Mouse (Mus musculus) midbrain, embryonic 12.5 days (tissue): ENCODE measurements around the gene Ckap2l. TPM values are rescaled to one million over a fixed set of nuclear protein-coding genes. Genes with fewer than 3 reads are reported as not detected.

ENCODE experiments used
- ATAC-seq: fragments of 200-750 bp; cut with Nextera tagmentation; 2 replicates; pipeline ENCODE4 v1.8.0; 2017; ENCODE audit warnings: low read depth, moderate TSS enrichment, moderate library complexity; ENCODE audit not compliant: low FRiP score
- H3K27ac ChIP-seq: fragments of 300-500 bp; sonication (generic); replicated peaks from 2 replicates; pipeline ENCODE4 v1.5.1; 2016; ENCODE audit warnings: mild to moderate bottlenecking
- H3K27me3 ChIP-seq: fragments of 300-500 bp; sonication (generic); 2 replicates; pipeline ENCODE4 v1.6.1; 2016; ENCODE audit warnings: mild to moderate bottlenecking
- H3K36me3 ChIP-seq: fragments of 300-500 bp; sonication (generic); 2 replicates; pipeline ENCODE4 v1.6.1; 2016
- H3K4me1 ChIP-seq: fragments of 300-500 bp; sonication (generic); 2 replicates; pipeline ENCODE4 v1.6.1; 2016
- H3K4me2 ChIP-seq: fragments of 300-500 bp; sonication (generic); replicated peaks from 2 replicates; pipeline ENCODE4 v1.6.1; 2016; ENCODE audit warnings: mild to moderate bottlenecking, moderate library complexity
- H3K4me3 ChIP-seq: fragments of 300-500 bp; sonication (generic); 2 replicates; pipeline ENCODE4 v1.5.1; 2016; ENCODE audit warnings: mild to moderate bottlenecking
- H3K9ac ChIP-seq: fragments of 300-500 bp; sonication (generic); replicated peaks from 2 replicates; pipeline ENCODE4 v1.6.1; 2016; ENCODE audit warnings: mild to moderate bottlenecking, moderate library complexity
- H3K9me3 ChIP-seq: fragments of 300-500 bp; sonication (generic); 2 replicates; pipeline ENCODE4 v1.6.1; 2016; ENCODE audit warnings: mild to moderate bottlenecking
- WGBS: fragments of 180-500 bp; shearing (Covaris S2); methylation state at CpG from one replicate; pipeline ENCODE4 v1.1.7; 2016; 5-methylcytosine and 5-hydroxymethylcytosine counted together
- polyA plus RNA-seq: library from polyadenylated mRNA; unstranded; fragments of >200 nt; fragmentation: Nextera tagmentation; extraction: Ambion mirVana; gene quantifications from 2 replicates; pipeline ENCODE4 v1.2.1, GENCODE M21; 2016

The Ckap2l gene
- polyA plus RNA-seq, 1 experiment from 2014 or later: 46.0 TPM

DNA sequence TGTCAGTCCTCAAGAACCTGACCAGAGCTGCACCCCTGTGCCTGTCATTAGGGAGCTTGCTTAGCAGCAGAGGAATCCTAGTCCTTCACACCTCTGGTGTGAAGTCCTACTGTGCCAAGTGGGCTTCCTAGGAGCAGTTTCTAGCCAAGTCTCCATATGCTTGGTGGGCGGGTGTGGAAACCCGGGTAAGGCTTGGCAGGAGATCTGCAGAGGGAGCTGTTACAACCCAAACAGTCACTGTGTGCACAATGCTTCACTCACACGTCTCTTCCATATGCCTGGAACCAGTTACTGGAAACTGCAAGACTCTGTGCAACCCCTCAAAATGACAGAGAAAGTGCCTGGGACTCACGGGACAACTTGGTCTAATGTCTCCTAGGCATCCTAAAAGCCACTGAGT, 65.0 kb downstream of the Ckap2l start:
- H3K4me3 ChIP-seq: no peak overlapping the region
- H3K36me3 ChIP-seq: no peaks in the 10 kb centered on the region
- no peaks in the 10 kb centered on the region for H3K27me3 ChIP-seq
- 70% methylated on average over 4 of the region's 4 CpGs for WGBS
- H3K4me2 ChIP-seq: no peak overlapping the region
- no peak for ATAC-seq
- H3K27ac ChIP-seq: no peak overlapping the region
- no peaks in the 10 kb centered on the region for H3K4me1 ChIP-seq
- H3K9me3 ChIP-seq: no peaks in the 10 kb centered on the region
- no peak overlapping the region for H3K9ac ChIP-seq

DNA sequence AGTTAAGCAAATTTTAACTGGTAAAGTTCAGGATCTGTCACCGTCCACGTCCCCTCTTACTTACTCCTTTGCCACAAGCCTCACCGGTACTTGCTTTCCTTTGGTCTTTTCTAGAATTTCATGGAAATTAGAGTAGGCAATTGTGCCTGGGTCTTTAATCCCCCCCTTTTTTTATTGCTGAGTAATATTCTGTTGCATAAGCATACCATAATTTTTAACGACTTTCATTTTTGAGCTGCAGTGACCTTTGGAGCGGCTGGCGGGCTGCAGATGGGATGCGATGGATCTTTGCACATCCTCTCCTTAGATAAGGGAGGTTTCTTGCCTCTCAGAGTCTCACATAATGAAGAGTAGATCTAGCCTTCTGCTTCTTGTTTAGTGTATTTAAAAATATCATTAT, 67.7 kb downstream of the Ckap2l start:
- ATAC-seq: no peak
- Histone ChIP-seq H3K27ac (no peak overlapping the region), H3K27me3 (no peaks in the 10 kb centered on the region), H3K4me2 (no peak overlapping the region), H3K4me3 (no peak overlapping the region), H3K4me1 (no peaks in the 10 kb centered on the region), H3K36me3 (no peaks in the 10 kb centered on the region), H3K9me3 (no peaks in the 10 kb centered on the region), H3K9ac (no peak overlapping the region)
- WGBS: 95% methylated on average over 7 of the region's 7 CpGs

DNA sequence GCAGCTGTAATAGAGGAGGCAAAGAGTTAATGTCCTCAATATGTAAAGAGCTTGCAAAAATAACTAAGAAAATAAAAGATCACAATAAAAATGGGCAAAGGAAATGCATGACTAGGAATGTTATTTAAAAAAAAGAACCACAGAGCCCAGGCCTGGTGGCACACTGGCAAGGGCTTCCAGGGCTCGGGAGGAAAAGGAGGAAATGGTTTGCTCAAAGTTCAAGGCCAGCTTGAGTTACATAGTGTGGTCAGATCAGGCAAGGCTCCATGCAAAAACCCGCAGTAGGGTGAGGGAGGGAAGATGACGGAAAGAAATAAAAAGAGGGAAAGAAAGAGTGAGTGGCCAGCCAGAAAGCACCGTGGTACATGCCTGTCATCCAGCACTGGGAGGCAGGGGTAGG, 68.4 kb downstream of the Ckap2l start:
- no peaks in the 10 kb centered on the region for H3K36me3 ChIP-seq
- H3K4me3 ChIP-seq: no peak overlapping the region
- ATAC-seq: no peak
- no peak overlapping the region for H3K27ac ChIP-seq
- H3K27me3 ChIP-seq: no peaks in the 10 kb centered on the region
- no peaks in the 10 kb centered on the region for H3K9me3 ChIP-seq
- WGBS: 87% methylated on average over 4 of the region's 4 CpGs
- no peaks in the 10 kb centered on the region for H3K4me1 ChIP-seq
- no peak overlapping the region for H3K4me2 ChIP-seq
- H3K9ac ChIP-seq: no peak overlapping the region

DNA sequence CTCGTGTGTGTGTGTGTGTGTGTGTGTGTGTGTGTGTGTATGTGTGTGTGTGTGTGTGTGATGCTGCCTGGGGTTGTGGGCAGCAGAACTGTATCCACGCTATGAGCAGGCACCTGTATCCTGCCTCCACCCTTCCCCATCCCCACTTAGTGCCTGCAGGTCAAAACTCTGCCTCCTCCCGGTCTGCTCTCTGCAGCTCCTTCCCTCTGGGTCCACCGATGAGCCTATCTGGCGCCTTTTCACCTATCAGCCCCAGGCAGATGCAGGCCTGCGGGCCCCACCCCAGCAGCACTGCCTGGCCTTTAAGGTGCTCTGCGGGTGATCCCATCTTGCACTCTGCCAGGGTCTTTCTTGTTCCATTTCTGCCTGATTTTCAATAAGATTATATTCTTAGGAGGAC, 69.3 kb downstream of the Ckap2l start:
- 70% methylated on average over 6 of the region's 7 CpGs for WGBS
- ATAC-seq: no peak
- no peak overlapping the region for H3K27ac ChIP-seq
- no peaks in the 10 kb centered on the region for H3K4me1 ChIP-seq
- no peak overlapping the region for H3K4me2 ChIP-seq
- H3K9me3 ChIP-seq: no peaks in the 10 kb centered on the region
- no peaks in the 10 kb centered on the region for H3K27me3 ChIP-seq
- no peak overlapping the region for H3K9ac ChIP-seq
- H3K36me3 ChIP-seq: no peaks in the 10 kb centered on the region
- H3K4me3 ChIP-seq: no peak overlapping the region

DNA sequence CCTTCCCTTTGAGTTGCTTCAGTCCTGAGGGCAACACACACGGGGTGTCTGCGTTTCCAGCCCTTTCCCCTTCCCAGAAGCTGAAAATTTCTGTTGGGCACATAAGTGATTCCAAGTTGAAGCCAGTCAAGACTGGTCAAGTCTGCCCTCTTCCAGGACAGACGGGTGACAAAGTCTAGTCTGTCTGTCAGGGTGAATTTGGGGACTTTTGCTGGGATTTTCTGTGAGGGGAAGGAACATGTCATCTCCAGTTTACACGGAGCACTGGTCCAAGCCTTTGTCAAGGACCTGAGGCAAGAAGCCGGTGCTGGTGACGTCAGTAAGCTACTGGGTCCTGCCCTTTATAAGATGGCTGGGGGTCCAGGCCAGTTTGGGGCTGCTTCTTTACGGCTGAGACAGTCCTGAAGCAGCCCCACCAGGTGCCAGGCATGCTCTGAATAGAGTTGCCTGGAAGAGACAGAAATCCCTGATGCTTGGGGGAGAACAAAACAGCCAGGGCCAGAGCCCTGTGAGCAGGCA, 69.9 kb downstream of the Ckap2l start:
- H3K36me3 ChIP-seq: no peaks in the 10 kb centered on the region
- no peak overlapping the region for H3K9ac ChIP-seq
- H3K4me3 ChIP-seq: no peak overlapping the region
- H3K4me2 ChIP-seq: no peak overlapping the region
- WGBS: 76% methylated on average over 7 of the region's 7 CpGs
- no peaks in the 10 kb centered on the region for H3K9me3 ChIP-seq
- H3K27me3 ChIP-seq: no peaks in the 10 kb centered on the region
- H3K4me1 ChIP-seq: no peaks in the 10 kb centered on the region
- ATAC-seq: no peak
- no peak overlapping the region for H3K27ac ChIP-seq

DNA sequence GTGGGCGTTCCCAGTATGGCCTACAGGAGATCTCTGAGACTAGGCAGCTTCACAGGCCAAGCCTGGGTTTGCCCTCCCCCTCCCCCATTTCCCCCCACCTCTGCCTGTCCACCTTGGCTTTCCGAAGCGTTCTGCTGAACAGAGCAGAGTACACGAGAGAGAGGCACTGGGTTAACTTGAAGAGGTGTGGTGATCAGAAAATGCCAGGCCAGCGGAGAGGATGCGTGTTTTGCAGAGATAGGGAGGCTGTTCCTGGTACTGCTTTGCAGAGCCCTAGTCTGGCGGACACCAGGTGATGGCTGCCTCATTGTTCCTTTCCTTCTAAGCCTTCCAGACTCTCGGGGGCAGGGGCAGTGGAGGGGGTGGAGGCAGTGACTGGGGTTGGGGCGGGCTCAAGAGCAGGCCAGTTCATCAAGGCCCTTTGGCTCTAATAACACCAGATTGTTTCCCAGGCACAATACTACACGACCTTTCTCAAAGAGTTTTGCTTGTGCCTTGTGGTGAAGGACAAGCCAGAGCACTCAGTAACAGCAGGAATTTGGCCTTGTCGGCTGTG, 70.6 kb downstream of the Ckap2l start:
- H3K27me3 ChIP-seq: no peaks in the 10 kb centered on the region
- no peaks in the 10 kb centered on the region for H3K36me3 ChIP-seq
- H3K9ac ChIP-seq: no peak overlapping the region
- H3K9me3 ChIP-seq: no peaks in the 10 kb centered on the region
- 66% methylated on average over 11 of the region's 11 CpGs for WGBS
- H3K4me2 ChIP-seq: no peak overlapping the region
- no peak for ATAC-seq
- H3K4me3 ChIP-seq: no peak overlapping the region
- 0 out of 2 replicates have a peak overlapping the region, but pooled peaks have one; percentile 20 for H3K27ac ChIP-seq
- H3K4me1 ChIP-seq: no peaks in the 10 kb centered on the region

DNA sequence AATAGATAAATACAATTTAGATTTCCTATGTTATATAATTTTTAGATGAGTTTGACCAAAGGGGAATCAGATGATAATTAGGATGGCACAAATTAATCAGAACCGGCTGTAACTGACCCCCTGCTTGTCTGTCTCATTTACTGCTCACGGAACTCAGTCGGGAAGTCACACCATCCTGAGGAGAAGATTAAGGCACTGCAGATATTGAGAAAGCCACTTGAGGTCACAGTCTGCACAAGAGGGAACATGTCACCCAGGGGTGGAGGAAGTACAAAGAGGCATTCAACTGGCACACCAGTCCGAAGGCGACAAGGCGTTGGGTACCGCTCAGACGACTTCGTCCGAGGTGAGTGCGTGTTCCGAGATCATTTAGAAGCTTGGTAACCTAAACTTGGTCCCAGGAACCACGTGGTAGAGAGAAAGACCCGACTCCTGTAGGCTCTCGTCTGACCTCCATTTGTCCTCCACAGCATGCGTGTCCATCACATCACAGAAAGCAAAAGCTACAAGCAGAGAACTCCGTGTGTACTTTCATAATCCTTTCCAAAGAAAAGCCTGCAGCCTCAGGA, 71.7 kb downstream of the Ckap2l start:
- WGBS: 72% methylated on average over 17 of the region's 17 CpGs
- H3K36me3 ChIP-seq: no peaks in the 10 kb centered on the region
- H3K9ac ChIP-seq: no peak overlapping the region
- no peak overlapping the region for H3K4me2 ChIP-seq
- no peak overlapping the region for H3K4me3 ChIP-seq
- no peaks in the 10 kb centered on the region for H3K4me1 ChIP-seq
- no peak for ATAC-seq
- no peaks in the 10 kb centered on the region for H3K27me3 ChIP-seq
- H3K27ac ChIP-seq: no peak overlapping the region
- H3K9me3 ChIP-seq: no peaks in the 10 kb centered on the region

DNA sequence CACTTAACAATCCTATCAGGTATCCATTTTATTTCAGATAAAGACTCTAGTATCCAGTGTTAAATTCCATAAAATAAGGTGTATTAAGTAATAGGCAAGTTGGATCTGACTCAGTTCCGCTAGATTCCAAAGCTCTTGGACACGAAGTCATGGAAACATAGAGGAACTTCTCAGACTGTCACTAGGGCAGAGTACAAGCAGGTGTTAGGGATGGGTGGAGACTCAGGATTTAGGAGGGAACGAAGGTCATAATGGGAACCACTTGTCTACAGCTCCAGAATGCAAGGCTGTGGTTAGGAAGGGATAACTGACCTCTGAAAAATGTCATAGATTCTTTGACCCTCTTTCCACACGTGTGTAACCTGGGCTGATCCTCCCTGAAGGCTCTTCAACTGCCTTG, 72.8 kb downstream of the Ckap2l start:
- Histone ChIP-seq H3K27me3 (no peaks in the 10 kb centered on the region), H3K9ac (no peak overlapping the region), H3K4me3 (no peak overlapping the region), H3K27ac (no peak overlapping the region), H3K36me3 (no peaks in the 10 kb centered on the region), H3K4me2 (no peak overlapping the region), H3K9me3 (no peaks in the 10 kb centered on the region), H3K4me1 (no peaks in the 10 kb centered on the region)
- WGBS: 85% methylated on average over 4 of the region's 4 CpGs
- ATAC-seq: no peak

DNA sequence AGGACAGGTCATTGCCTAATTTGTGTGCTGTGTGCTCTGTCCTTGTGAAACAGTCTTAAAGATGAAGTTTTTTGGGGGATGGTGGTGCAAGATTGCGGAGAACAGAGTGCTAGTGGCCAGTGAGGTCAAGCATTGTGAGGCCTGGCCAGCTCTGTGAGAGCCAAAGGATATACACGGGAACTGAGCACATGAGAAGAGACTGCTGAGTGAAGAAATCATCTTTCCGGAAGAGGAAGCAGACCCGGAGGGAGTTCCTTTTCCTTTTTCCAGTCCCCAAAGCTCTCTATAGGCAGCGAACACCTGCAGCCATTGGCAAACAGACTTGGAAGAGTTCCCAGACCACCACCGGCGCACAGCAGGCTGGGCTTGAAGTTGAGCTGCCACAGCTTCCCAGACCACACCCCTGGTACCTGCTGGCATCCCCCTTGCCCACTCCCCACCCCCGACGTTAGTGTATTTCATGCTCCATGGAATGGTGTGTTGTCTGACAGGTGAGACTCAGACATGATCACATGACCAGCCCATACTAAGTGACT, 75.8 kb downstream of the Ckap2l start:
- ATAC-seq: no peak
- WGBS: 80% methylated on average over 9 of the region's 9 CpGs
- no peaks in the 10 kb centered on the region for H3K4me1 ChIP-seq

DNA sequence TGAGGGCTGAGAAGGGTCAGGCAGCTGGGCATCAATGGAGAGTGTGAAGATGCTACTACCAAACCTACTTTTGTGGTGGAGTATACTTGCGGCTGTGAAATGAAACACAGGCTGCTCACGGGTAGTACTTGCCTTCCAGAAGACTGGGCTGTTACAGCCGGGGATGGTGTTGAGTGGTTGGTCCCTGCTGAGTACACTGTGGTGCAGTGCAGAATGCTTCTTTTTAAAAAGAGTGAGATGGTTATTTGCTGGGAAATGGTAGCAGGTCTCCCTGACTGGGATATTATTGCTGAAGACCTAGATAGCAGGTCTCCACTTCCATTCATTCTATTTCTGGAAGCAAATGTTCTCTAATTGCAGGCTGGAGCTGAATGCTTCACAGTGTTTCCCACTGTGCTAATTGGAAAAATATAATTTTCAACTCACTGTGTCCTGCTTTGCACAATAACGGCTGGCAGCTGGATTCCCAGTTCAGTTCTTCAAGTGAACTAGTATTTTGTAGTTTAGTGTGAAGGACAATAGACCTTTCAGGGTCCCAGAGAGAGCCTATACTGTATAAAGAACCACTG, 78.4 kb downstream of the Ckap2l start:
- no peak for ATAC-seq

More for the DNA sequence above, 75.8 kb downstream of the Ckap2l start:
- H3K4me2 ChIP-seq: no peak overlapping the region
- no peak overlapping the region for H3K4me3 ChIP-seq
- no peaks in the 10 kb centered on the region for H3K36me3 ChIP-seq
- no peaks in the 10 kb centered on the region for H3K27me3 ChIP-seq
- no peaks in the 10 kb centered on the region for H3K9me3 ChIP-seq
- no peak overlapping the region for H3K9ac ChIP-seq
- no peak overlapping the region for H3K27ac ChIP-seq

More for the DNA sequence above, 78.4 kb downstream of the Ckap2l start:
- Histone ChIP-seq H3K9ac (no peak overlapping the region), H3K36me3 (0 out of 2 replicates have a peak, but pooled peaks cover 3% of the 10 kb centered on the region), H3K27ac (no peak overlapping the region), H3K4me3 (no peak overlapping the region), H3K4me2 (no peak overlapping the region), H3K27me3 (no peaks in the 10 kb centered on the region), H3K9me3 (no peaks in the 10 kb centered on the region), H3K4me1 (no peaks in the 10 kb centered on the region)
- 91% methylated on average over 4 of the region's 4 CpGs for WGBS
